Mouse (Mus musculus): ENCODE measurements around the gene Psmd1.
"Not testable (repeated sequence)": the region's sequence is repeated elsewhere in the genome, so short reads cannot be mapped to it uniquely, and the experiment has no call there.

Psmd1 gene

GRCm38 (mm10) chr1:86064271-86064991 lies at the start of gene Psmd1:
Psmd1 (plus strand) TSS chr1:86064387.
- peak; percentile 92 for DNase-seq

DNA sequence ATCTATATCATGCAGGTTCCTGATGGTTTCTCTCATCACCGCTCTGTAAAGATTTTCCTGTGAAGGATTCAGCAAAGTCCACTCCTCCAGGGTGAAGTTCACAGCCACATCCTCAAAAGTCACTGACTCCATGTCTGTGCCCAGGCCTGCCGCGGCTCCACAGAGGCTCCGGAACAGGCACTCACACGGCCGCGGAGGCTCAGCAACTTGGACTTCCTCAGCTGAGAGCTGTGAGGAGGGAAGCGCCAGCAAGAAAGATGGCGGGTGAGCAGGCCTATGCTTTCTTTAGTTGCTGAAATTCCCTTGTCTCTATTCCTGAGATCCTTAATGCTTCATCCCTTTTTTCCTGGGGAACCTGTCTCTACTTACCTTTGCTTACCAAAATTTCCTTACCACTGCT lies 48.4 kb upstream of the Psmd1 start:
- DNase-seq = not testable (repeated sequence)

DNA sequence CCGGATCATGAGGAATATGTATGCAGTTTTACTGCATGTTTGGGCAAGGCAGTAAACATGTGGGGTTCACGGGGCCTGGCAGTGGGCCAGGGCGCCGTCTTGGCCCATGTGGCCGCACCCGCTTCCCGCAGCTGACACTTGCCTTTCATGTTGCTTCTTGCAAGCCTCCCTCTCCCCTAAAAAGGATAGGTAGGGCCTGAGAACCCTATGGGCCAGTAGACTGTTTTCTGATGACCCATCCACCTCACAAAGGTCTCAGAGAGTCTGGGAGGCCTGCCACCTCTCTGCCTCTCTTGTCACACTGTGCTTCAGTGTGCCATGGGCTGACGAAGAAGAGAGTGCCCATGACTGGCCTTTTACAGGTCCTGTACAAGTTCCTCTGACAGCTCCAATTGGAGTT lies 47.7 kb upstream of the Psmd1 start, which contains the start of gene Spata3:
Gene Spata3 (plus strand): TSS at position 301 of the 400 bp plus-strand sequence.
- DNase-seq = no peak

DNA sequence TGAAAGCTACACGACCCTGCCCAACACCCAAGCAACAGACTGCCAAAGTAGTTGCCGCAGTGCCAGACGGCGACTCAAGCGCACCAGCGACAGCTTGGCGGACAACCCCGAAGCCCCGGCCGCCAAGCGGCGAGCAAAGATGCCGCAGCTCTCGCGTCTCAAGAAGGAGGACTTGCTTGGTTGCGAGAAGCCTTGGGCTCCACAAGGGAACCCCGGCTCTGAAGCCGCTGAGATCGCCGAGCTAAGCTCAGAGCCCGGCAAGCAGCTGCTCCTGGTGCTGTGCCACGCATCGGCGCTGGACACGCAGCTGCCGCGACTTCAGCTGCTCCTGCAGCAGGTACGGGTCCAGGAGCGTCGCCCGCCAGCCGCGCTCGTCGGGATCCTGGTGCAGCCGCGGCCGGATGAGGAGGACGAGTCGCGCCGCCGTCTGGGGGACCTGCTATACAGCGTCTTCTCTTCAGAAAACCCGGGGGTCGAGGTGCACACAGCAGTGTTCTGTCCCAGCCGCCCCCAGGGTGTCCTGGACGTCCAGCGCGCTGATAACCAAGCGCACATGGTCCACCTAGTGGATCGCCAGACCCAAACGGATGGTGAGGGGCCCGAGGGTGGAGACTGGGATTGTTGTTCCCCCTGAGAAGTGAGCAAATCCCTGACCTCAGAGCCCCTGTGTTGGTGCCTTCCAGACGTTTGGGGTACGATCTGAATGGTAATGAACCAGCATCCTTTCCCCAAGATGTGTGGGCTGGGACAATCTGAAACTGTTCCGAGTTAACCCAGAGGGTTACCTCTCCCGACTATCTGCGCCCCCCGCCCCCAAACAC lies 45.7 kb upstream of the Psmd1 start:
- DNase-seq = peak; percentile 27

- no peak for DNase-seq
Measured at GRCm38 (mm10) chr1:86021365-86021989, 42.7 kb upstream of the Psmd1 start.

GRCm38 (mm10) chr1:86032273-86032987 lies 31.8 kb upstream of the Psmd1 start:
- no peak for DNase-seq

- no peak for DNase-seq
Measured at GRCm38 (mm10) chr1:86038191-86038951, 25.8 kb upstream of the Psmd1 start.

- DNase-seq = no peak
Measured at GRCm38 (mm10) chr1:86040131-86040530, 24.1 kb upstream of the Psmd1 start.

DNA sequence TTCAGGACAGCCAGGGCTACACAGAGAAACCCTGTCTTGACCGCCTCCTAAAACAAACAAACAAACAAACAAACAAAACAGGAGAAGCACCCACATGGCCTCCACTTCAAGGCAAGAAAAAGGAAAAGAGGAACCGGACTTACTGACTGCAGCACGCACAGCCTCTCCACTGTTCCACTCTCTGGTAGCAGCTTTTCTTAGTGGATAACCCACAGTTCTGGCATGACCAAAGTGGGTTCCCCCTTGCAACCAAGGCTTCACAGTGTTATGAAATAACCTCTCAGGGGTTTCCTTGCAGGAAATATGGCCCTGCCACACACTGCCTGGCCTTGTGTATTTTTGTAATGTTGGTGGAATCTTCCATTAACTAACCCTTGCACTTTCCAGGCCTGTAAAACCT lies 23.4 kb upstream of the Psmd1 start:
- no peak for DNase-seq

- no peak for DNase-seq
Measured at GRCm38 (mm10) chr1:86045056-86045455, 19.1 kb upstream of the Psmd1 start.

- DNase-seq = peak; percentile 36
Measured at GRCm38 (mm10) chr1:86045848-86046805, 18.1 kb upstream of the Psmd1 start, which contains the start of gene 2810459M11Rik. 2810459M11Rik (plus strand) TSS chr1:86045863.

GRCm38 (mm10) chr1:86046833-86047563 lies 17.2 kb upstream of the Psmd1 start:
- DNase-seq = no peak

DNA sequence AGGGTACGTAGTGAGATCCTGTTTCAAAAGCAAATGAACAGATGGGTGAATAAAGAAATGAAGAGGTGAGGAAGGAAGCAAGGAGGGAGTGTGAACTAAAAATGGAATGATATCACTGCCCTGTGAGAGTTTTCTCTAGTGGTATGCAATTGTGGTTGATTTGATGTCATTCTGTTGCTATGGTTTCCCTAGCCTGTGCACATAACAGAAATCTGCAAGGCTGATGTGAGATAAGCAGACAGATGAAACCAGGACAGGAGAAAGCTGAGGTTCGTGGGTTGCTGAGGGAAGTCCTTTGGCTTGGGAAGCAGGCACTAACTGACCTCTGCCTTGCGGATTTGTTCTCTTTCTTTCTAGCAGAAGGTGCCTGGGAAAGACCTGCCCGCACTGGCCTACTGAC lies 16.0 kb upstream of the Psmd1 start:
- no peak for DNase-seq

DNA sequence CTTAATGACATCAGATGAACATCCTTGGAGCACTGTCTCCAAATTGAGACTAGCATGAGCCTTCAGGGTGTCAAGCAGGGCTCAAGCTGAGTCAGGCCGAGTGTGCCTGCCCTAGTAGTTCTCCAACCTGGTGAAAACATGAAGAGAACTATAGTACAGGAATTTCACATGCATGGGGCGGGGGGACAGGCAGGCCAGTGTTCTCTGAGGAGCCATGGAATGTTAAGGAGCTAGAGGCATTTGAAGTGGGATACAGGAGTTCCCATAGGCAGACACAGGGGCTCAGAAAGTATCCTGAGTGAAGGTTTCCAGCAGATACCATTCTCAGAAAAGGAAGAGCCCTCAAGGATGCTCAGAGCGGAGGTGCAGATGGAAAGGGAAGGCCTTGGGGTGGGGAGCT lies 15.4 kb upstream of the Psmd1 start:
- DNase-seq = no peak

- no peak for DNase-seq
Measured at GRCm38 (mm10) chr1:86053198-86053921, 10.8 kb upstream of the Psmd1 start.

DNA sequence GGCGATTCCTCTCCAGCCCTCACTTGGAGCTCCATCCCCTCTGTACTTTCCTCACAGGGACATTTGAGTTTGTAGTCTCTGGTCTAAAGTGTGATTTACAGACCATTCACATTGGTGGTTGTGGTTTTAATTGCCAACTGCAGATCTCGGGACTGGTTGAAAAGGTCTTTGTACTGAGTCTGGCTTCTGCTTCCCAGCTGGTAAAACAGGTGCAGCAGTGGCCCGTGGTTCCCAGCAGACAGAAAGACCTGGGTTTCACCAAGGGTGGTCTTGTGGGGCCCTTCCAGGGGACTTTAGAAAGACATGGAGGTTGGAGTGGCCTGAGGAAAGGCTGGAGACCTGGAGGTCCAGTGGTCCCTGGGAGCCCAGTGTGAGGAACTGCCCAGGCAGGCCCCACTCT lies 9.2 kb upstream of the Psmd1 start:
- DNase-seq = no peak

GRCm38 (mm10) chr1:86056284-86056683 lies 7.9 kb upstream of the Psmd1 start:
- no peak for DNase-seq

DNA sequence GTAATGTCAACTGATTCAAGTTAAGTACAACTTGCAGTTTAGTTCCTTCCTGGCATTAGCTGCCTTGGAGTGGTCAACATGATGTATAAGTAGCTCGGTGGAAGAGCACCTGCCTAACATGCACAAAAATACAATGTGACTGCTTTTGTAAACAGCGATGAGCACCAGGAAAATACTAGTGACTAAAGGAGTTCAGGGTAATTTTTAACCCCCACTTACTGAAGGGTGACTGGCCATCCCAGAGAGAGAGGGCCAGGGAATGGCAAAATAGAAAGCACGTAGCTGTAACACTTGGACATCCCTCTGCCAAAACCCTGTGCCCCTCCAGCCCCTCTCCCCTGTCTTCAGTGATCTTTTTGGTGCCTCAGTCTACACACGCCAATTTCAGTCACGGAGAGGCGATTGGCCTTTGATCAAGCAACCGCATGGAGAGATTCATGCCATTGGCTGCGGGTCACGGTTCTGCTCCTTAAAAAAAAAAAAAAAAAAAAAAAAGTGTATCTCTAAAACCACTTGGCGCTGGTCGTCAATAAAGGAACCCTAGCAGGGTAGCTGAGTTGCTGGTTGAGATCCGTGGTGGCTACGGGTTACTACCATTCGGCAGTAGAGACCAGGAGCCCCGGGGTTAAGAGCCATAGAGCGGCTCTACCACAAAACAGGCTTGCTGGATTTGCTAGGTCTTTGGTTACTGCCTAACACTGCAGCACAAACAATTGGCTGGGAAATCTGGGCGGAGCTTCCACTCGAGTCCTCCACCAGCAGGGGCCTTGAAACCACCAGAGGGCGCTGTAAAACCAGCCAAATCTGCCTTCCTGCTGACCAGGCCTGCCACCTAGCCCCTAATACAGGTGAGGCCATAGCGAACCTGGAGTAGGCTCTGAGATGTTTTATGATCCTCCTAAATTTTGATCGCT lies 5.1 kb upstream of the Psmd1 start:
- peak; percentile 95 for DNase-seq

Measured in kidney, postnatal 14 days (tissue).